Mouse (Mus musculus) small intestine, adult 2 months (tissue): ENCODE measurements around the gene Glt6d1.

Experiments
- CTCF ChIP-seq: fragments of 200-500 bp; IDR thresholded peaks from 2 replicates; pipeline ENCODE4 v1.5.1; 2012; ENCODE audit warnings: low read depth, mild to moderate bottlenecking, control low read depth, inconsistent platforms, low read length, moderate library complexity, mixed read lengths; ENCODE audit not compliant: insufficient replicate concordance, insufficient read length; ENCODE audit errors: extremely low read depth
- POLR2A ChIP-seq: fragments of 200-500 bp; IDR thresholded peaks from 2 replicates; pipeline ENCODE4 v1.6.1; 2012; ENCODE audit warnings: low read depth, mild to moderate bottlenecking, control low read depth, inconsistent platforms, low read length, moderate library complexity

DNA sequence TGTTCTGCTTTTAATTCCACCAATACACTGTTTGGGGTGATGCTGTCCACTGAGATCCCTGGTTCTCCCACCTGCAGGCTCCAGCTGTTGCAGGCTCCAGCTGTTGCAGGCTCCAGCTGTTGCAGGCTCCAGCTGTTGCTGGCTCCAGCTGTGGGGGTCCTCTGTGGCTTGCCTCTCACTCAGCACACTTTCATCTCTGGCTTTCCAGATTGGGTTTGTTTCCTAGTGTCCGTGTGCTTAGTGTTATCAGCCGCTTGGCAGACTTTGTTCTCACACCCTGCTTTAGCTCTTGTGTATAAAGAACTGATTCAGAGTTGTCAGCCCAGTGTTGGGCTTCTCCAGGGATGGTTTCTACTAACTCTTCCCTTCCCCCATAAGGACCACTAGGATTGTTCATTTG is 18.0 kb downstream of the Glt6d1 start:
- no peak for TF ChIP-seq POLR2A
- no peak for TF ChIP-seq CTCF
